ENCODE assay signal across 8 mouse cellular contexts in genomic region chr7:30231669-30232454, GRCm38 (mm10). TPM values are rescaled to one million over a fixed set of nuclear protein-coding genes. Genes with fewer than 3 reads are reported as not detected.
DNase-seq lines count a peak whose midpoint lies in the region; ATAC-seq and TF ChIP-seq lines count a peak whose summit lies in the region.

Polr2i (plus strand) TSS chr7:30231948.
Tbcb (minus strand) TSS chr7:30232272.

- peak within 1 kb of the TSS; percentile 66 for H3K4me3 ChIP-seq in embryonic facial prominence, embryonic 13.5 days
- peak within 1 kb of the TSS; percentile 87 for H3K4me3 ChIP-seq in kidney, adult 2 months (ENCODE audit: insufficient read depth, low read depth, low read length)
- H3K4me3 ChIP-seq in limb, embryonic 12.5 days (replicated peaks): peak within 1 kb of the TSS; percentile 74
- H3K4me3 ChIP-seq in midbrain, embryonic 15.5 days: peak within 1 kb of the TSS; percentile 53
- H3K4me3 ChIP-seq in spleen, adult 2 months (ENCODE audit: extremely low read depth, insufficient read depth, insufficient read length): peak within 1 kb of the TSS; percentile 85

- peak; percentile 90 for ATAC-seq in embryonic facial prominence, embryonic 13.5 days (ENCODE audit: insufficient number of reproducible peaks, insufficient read depth, low FRiP score, low TSS enrichment, low read depth)
- ATAC-seq in limb, embryonic 12.5 days (ENCODE audit: insufficient number of reproducible peaks, insufficient read depth, low FRiP score, low TSS enrichment, low read depth): peak; percentile 86
- ATAC-seq in midbrain, embryonic 15.5 days (replicated peaks): peak; percentile 96

- H3K4me1 ChIP-seq in embryonic facial prominence, embryonic 13.5 days: peaks cover 19% of the 10 kb centered on the region
- peaks cover 11% of the 10 kb centered on the region; the same call in 1 of the 2 replicates for H3K4me1 ChIP-seq in kidney, adult 2 months (ENCODE audit: control insufficient read depth, insufficient read depth, low read length)
- H3K4me1 ChIP-seq in limb, embryonic 12.5 days (replicated peaks): peaks cover 17% of the 10 kb centered on the region
- peaks cover 23% of the 10 kb centered on the region for H3K4me1 ChIP-seq in midbrain, embryonic 15.5 days
- no peaks in the 10 kb centered on the region; the same call in 1 of the 2 replicates for H3K4me1 ChIP-seq in spleen, adult 2 months (ENCODE audit: control insufficient read depth, insufficient read depth, insufficient read length)

- H3K9me3 ChIP-seq in embryonic facial prominence, embryonic 13.5 days: no peaks in the 10 kb centered on the region
- H3K9me3 ChIP-seq in limb, embryonic 12.5 days: no peaks in the 10 kb centered on the region
- H3K9me3 ChIP-seq in midbrain, embryonic 15.5 days: no peaks in the 10 kb centered on the region

- TF ChIP-seq CTCF in kidney, adult 2 months (conservative IDR thresholded peaks at IDR 0.05; ENCODE audit: insufficient read depth, insufficient read length, low read depth, low read length): no peak
- no peak for TF ChIP-seq CTCF in spleen, adult 2 months (IDR thresholded peaks at IDR 0.05; ENCODE audit: extremely low read depth, insufficient read depth, insufficient read length, insufficient replicate concordance)

- peak within 1 kb of the TSS; percentile 80 for H3K4me2 ChIP-seq in embryonic facial prominence, embryonic 13.5 days
- peak within 1 kb of the TSS; percentile 72 for H3K4me2 ChIP-seq in limb, embryonic 12.5 days
- peak within 1 kb of the TSS; percentile 84 for H3K4me2 ChIP-seq in midbrain, embryonic 15.5 days

- no peaks in the 10 kb centered on the region for H3K27me3 ChIP-seq in embryonic facial prominence, embryonic 13.5 days
- no peaks in the 10 kb centered on the region for H3K27me3 ChIP-seq in kidney, adult 2 months (replicated peaks; ENCODE audit: control insufficient read depth, insufficient read depth, low read length)
- no peaks in the 10 kb centered on the region for H3K27me3 ChIP-seq in limb, embryonic 12.5 days
- H3K27me3 ChIP-seq in midbrain, embryonic 15.5 days (replicated peaks): no peaks in the 10 kb centered on the region
- no peaks in the 10 kb centered on the region for H3K27me3 ChIP-seq in spleen, adult 2 months (ENCODE audit: control insufficient read depth, insufficient read depth, low read length)

- H3K36me3 ChIP-seq in embryonic facial prominence, embryonic 13.5 days: peaks cover 39% of the 10 kb centered on the region
- no peaks in the 10 kb centered on the region for H3K36me3 ChIP-seq in kidney, adult 2 months (ENCODE audit: control insufficient read depth, insufficient read depth, low read length)
- H3K36me3 ChIP-seq in limb, embryonic 12.5 days: peaks cover 54% of the 10 kb centered on the region
- peaks cover 15% of the 10 kb centered on the region for H3K36me3 ChIP-seq in midbrain, embryonic 15.5 days (replicated peaks)
- peaks cover 2% of the 10 kb centered on the region for H3K36me3 ChIP-seq in spleen, adult 2 months (ENCODE audit: control insufficient read depth, insufficient read depth, low read length)

- TF ChIP-seq POLR2A in kidney, adult 2 months (IDR thresholded peaks at IDR 0.05; ENCODE audit: low read depth, low read length): peak; percentile 78
- peak; percentile 53 for TF ChIP-seq POLR2A in spleen, adult 2 months (IDR thresholded peaks at IDR 0.05; ENCODE audit: low read depth, low read length)

- WGBS in embryonic facial prominence, embryonic 13.5 days: under 1% methylated on average over 67 of the region's 67 CpGs
- under 1% methylated on average over 67 of the region's 67 CpGs for WGBS in kidney, adult 2 months
- WGBS in limb, embryonic 12.5 days: under 1% methylated on average over 67 of the region's 67 CpGs
- WGBS in midbrain, embryonic 15.5 days: under 1% methylated on average over 67 of the region's 67 CpGs
- under 1% methylated on average over 66 of the region's 67 CpGs for WGBS in spleen, adult 2 months

- peak within 1 kb of the TSS; percentile 80 for H3K9ac ChIP-seq in embryonic facial prominence, embryonic 13.5 days
- peak within 1 kb of the TSS; percentile 72 for H3K9ac ChIP-seq in limb, embryonic 12.5 days (replicated peaks)
- H3K9ac ChIP-seq in midbrain, embryonic 15.5 days: peak within 1 kb of the TSS; percentile 54

- H3K27ac ChIP-seq in embryonic facial prominence, embryonic 13.5 days: peak within 1 kb of the TSS; percentile 94
- peak within 1 kb of the TSS; percentile 68 for H3K27ac ChIP-seq in kidney, adult 2 months (ENCODE audit: insufficient read depth, low read depth, low read length)
- H3K27ac ChIP-seq in limb, embryonic 12.5 days: peak within 1 kb of the TSS; percentile 94
- H3K27ac ChIP-seq in midbrain, embryonic 15.5 days: peak within 1 kb of the TSS; percentile 98
- H3K27ac ChIP-seq in spleen, adult 2 months (ENCODE audit: insufficient read depth, low read length): peak within 1 kb of the TSS; percentile 88

- DNase-seq in 3134 (ENCODE audit: extremely low read depth, insufficient read length, low spot score): peak; percentile 96
- peak; percentile 97 to 98 for DNase-seq in adrenal gland, postnatal 36 days
- DNase-seq in heart, adult 18-20 months: peak; percentile 99
- DNase-seq in kidney, adult 2 months: peak; percentile 100
- DNase-seq in spleen, adult 2 months (ENCODE audit: low read depth in 1 of 2, low spot score in 2 of 2): peak; percentile 94 to 95

RNA-seq across cellular contexts. Expression of gene Polr2i, which starts in this region (rescaled TPM):
- total RNA-seq in adrenal gland, postnatal 36 days (2021): 10 to 100 TPM; 69.4 to 76.1 TPM
- polyA plus RNA-seq in embryonic facial prominence, embryonic 13.5 days (2015; fragmentation: Nextera tagmentation; extraction: Ambion mirVana): 180 and 201 TPM in 2 replicates
- 10 to 100 TPM; 51.1 to 53.7 TPM for total RNA-seq in heart, adult 18-20 months (2021)
- polyA plus RNA-seq in kidney, adult 2 months (2012; rRNA removed): 187 and 196 TPM in 2 replicates
- polyA plus RNA-seq in limb, embryonic 12.5 days (2016; fragmentation: Nextera tagmentation; extraction: Ambion mirVana): 174 and 182 TPM in 2 replicates
- polyA plus RNA-seq in midbrain, embryonic 15.5 days (2015; fragmentation: Nextera tagmentation; extraction: Ambion mirVana): 175 and 188 TPM in 2 replicates
- polyA plus RNA-seq in spleen, adult 2 months (2012; rRNA removed): 51.5 and 60.8 TPM in 2 replicates

RNA-seq across cellular contexts. Expression of gene Tbcb, which starts in this region (rescaled TPM):
- 10 to 100 TPM; 98.7 to 99.8 TPM for total RNA-seq in adrenal gland, postnatal 36 days (2021)
- 213 and 214 TPM in 2 replicates for polyA plus RNA-seq in embryonic facial prominence, embryonic 13.5 days (2015; fragmentation: Nextera tagmentation; extraction: Ambion mirVana)
- total RNA-seq in heart, adult 18-20 months (2021): 10 to 100 TPM; 57.8 to 68.2 TPM
- 51.8 and 72.2 TPM in 2 replicates for polyA plus RNA-seq in kidney, adult 2 months (2012; rRNA removed)
- 214 and 222 TPM in 2 replicates for polyA plus RNA-seq in limb, embryonic 12.5 days (2016; fragmentation: Nextera tagmentation; extraction: Ambion mirVana)
- polyA plus RNA-seq in midbrain, embryonic 15.5 days (2015; fragmentation: Nextera tagmentation; extraction: Ambion mirVana): 429 and 432 TPM in 2 replicates
- polyA plus RNA-seq in spleen, adult 2 months (2012; rRNA removed): 21.5 and 24.6 TPM in 2 replicates

Comparison
In these comparisons a context has a peak if more than half of its experiments do, and no peak if none do; other contexts are left out.
1. Peak in every context shown above with its lines: DNase-seq, ATAC-seq, H3K4me3 ChIP-seq and H3K27ac ChIP-seq.